Mouse (Mus musculus): ENCODE measurements around the gene Gm20896. TPM values are rescaled to one million over a fixed set of nuclear protein-coding genes. Genes with fewer than 3 reads are reported as not detected.
"Not testable (repeated sequence)": the region's sequence is repeated elsewhere in the genome, so short reads cannot be mapped to it uniquely, and the experiment has no call there.

Gene Gm20896
- polyA plus RNA-seq (2012; rRNA removed): not detected in 2 replicates

DNA sequence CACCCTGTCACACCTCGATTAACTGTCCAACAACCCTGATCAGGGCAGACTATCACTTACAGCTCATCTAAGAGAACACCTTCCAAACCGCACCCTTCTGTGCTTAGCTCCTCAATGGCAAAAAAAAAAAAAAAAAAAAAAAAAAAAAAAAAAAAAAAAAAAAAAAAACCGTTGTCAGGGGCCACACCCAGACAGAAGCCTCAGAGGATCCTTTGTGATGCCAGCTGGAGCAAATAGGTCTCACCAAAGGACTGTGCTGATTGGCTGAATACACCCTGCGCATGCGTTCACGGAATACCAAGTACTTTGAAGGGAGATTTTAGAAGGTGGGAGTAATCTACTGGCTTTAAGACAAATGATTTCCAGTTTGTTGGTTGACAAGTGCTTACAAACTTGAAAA, at the start of gene Gm20896:
Gm20896 (minus strand) TSS at position 101 of the 400 bp plus-strand sequence.
- H3K27ac ChIP-seq (ENCODE audit: insufficient read depth, low read length); H3K36me3 ChIP-seq (ENCODE audit: control insufficient read depth, insufficient read depth, low read length); H3K4me1 ChIP-seq (ENCODE audit: control insufficient read depth, insufficient read depth, insufficient read length); H3K27me3 ChIP-seq (ENCODE audit: control insufficient read depth, insufficient read depth, low read length); H3K4me3 ChIP-seq (ENCODE audit: extremely low read depth, insufficient read depth, insufficient read length); DNase-seq (ENCODE audit: low read depth in 1 of 2, low spot score in 2 of 2): not testable (repeated sequence)
- 100% methylated on average over 2 of the region's 6 CpGs for WGBS

Measured in spleen, adult 2 months (tissue).